Mouse (Mus musculus) liver, adult 2 months (tissue): ENCODE measurements at regions not wholly inside any gene's neighbourhood (a gene's known extent, or its start where the extent isn't known, plus 50 kb on each side); places are given as distances from the start of the nearest gene placed in this dataset.
"Not testable (repeated sequence)": the region's sequence is repeated elsewhere in the genome, so short reads cannot be mapped to it uniquely, and the experiment has no call there.

ENCODE experiments used
- DNase-seq: peaks from one replicate; pipeline ENCODE4 v3.0.0-alpha.2; 2011; ENCODE audit warnings: low read depth, low spot score; ENCODE audit errors: extremely low read depth
- H3K27ac ChIP-seq: fragments of 200-500 bp; replicated peaks from 2 replicates; pipeline ENCODE4 v1.5.1; 2012; ENCODE audit warnings: low read depth, mild to moderate bottlenecking, control low read depth, inconsistent platforms, low read length; ENCODE audit not compliant: insufficient read depth
- H3K27me3 ChIP-seq: fragments of 200-500 bp; 2 replicates; pipeline ENCODE4 v1.6.1; 2012; ENCODE audit warnings: mild to moderate bottlenecking, moderate library complexity, low read length, inconsistent platforms; ENCODE audit not compliant: control insufficient read depth, insufficient read depth
- H3K36me3 ChIP-seq: fragments of 200-500 bp; 2 replicates; pipeline ENCODE4 v1.6.1; 2012; ENCODE audit warnings: low read length, inconsistent platforms; ENCODE audit not compliant: control insufficient read depth, insufficient read depth
- H3K4me1 ChIP-seq: fragments of 200-500 bp; 2 replicates; pipeline ENCODE4 v1.6.1; 2011; ENCODE audit warnings: low read length; ENCODE audit not compliant: control insufficient read depth, insufficient read depth
- H3K4me3 ChIP-seq: fragments of 200-500 bp; 2 replicates; pipeline ENCODE4 v1.5.1; 2011; ENCODE audit warnings: low read depth, mild to moderate bottlenecking, control low read depth, low read length, moderate library complexity; ENCODE audit not compliant: insufficient read depth
- H3K79me2 ChIP-seq: fragments of 200-500 bp; 2 replicates; pipeline ENCODE4 v1.6.1; 2012; ENCODE audit warnings: inconsistent platforms, mild to moderate bottlenecking, low read length, moderate library complexity; ENCODE audit not compliant: control insufficient read depth, insufficient read depth
- H3K9ac ChIP-seq: fragments of 200-500 bp; 2 replicates; pipeline ENCODE4 v1.6.1; 2012; ENCODE audit warnings: low read depth, mild to moderate bottlenecking, control low read depth, inconsistent platforms, low read length
- CTCF ChIP-seq: fragments of 200-500 bp; IDR thresholded peaks from 2 replicates; pipeline ENCODE4 v1.5.1; 2011; ENCODE audit warnings: low read depth, low read length, control low read depth
- POLR2A ChIP-seq: fragments of 200-500 bp; IDR thresholded peaks from 2 replicates; pipeline ENCODE4 v1.6.1; 2011; ENCODE audit warnings: low read length, control low read depth; ENCODE audit not compliant: insufficient read depth; ENCODE audit errors: extremely low read depth
- WGBS: fragments of 180-500 bp; shearing (Covaris S2); methylation state at CpG from one replicate; pipeline ENCODE4 v1.1.7; 2018; 5-methylcytosine and 5-hydroxymethylcytosine counted together

- Histone ChIP-seq H3K4me1 (no peaks in the 10 kb centered on the region), H3K27me3 (no peaks in the 10 kb centered on the region), H3K4me3 (no peak overlapping the region), H3K79me2 (no peaks in the 10 kb centered on the region), H3K27ac (no peak overlapping the region), H3K36me3 (no peaks in the 10 kb centered on the region), H3K9ac (no peak overlapping the region)
- DNase-seq, result no peak
- no peak for TF ChIP-seq POLR2A
- no peak for TF ChIP-seq CTCF
- 87% methylated on average over 13 of the region's 13 CpGs for WGBS
Measured at GRCm38 (mm10) chr6:84306585-84306984, 287.1 kb downstream of the Cyp26b1 start.

GRCm38 (mm10) chr6:84305093-84305492 is 288.6 kb downstream of the Cyp26b1 start:
- H3K4me1 ChIP-seq, result no peaks in the 10 kb centered on the region
- WGBS, result 77% methylated on average over 3 of the region's 3 CpGs
- no peaks in the 10 kb centered on the region for H3K36me3 ChIP-seq
- H3K27ac ChIP-seq, result no peak overlapping the region
- DNase-seq, result no peak
- H3K79me2 ChIP-seq, result no peaks in the 10 kb centered on the region
- no peaks in the 10 kb centered on the region for H3K27me3 ChIP-seq
- H3K9ac ChIP-seq, result no peak overlapping the region
- no peak overlapping the region for H3K4me3 ChIP-seq
- TF ChIP-seq POLR2A (no peak), CTCF (no peak)

- not testable (repeated sequence) for H3K4me3 ChIP-seq, H3K36me3 ChIP-seq, H3K27ac ChIP-seq, H3K79me2 ChIP-seq, DNase-seq, H3K4me1 ChIP-seq, H3K27me3 ChIP-seq, H3K9ac ChIP-seq
- 90% methylated on average over 3 of the region's 3 CpGs for WGBS
Measured at GRCm38 (mm10) chr6:84302916-84303315, 290.8 kb downstream of the Cyp26b1 start.

- Histone ChIP-seq H3K27me3 (no peaks in the 10 kb centered on the region), H3K4me1 (no peaks in the 10 kb centered on the region), H3K27ac (no peak overlapping the region), H3K36me3 (no peaks in the 10 kb centered on the region), H3K4me3 (no peak overlapping the region), H3K9ac (no peak overlapping the region), H3K79me2 (no peaks in the 10 kb centered on the region)
- 72% methylated on average over 2 of the region's 2 CpGs for WGBS
- DNase-seq, result no peak
- TF ChIP-seq POLR2A, result no peak
- TF ChIP-seq CTCF, result no peak
Measured at GRCm38 (mm10) chr6:84299936-84300335, 291.5 kb downstream of the Dysf start.

GRCm38 (mm10) chr6:84299146-84299545 is 290.8 kb downstream of the Dysf start:
- Histone ChIP-seq H3K27ac (no peak overlapping the region), H3K79me2 (no peaks in the 10 kb centered on the region), H3K4me1 (no peaks in the 10 kb centered on the region), H3K27me3 (no peaks in the 10 kb centered on the region), H3K9ac (no peak overlapping the region), H3K4me3 (no peak overlapping the region), H3K36me3 (no peaks in the 10 kb centered on the region)
- no peak for DNase-seq
- TF ChIP-seq CTCF, result 0 out of 2 replicates have a peak, but pooled peaks have one; percentile 14
- no peak for TF ChIP-seq POLR2A

GRCm38 (mm10) chr6:84273907-84274306 is 265.5 kb downstream of the Dysf start:
- not testable (repeated sequence) for H3K4me1 ChIP-seq, H3K36me3 ChIP-seq, H3K27ac ChIP-seq, H3K9ac ChIP-seq, H3K27me3 ChIP-seq, H3K79me2 ChIP-seq, DNase-seq, H3K4me3 ChIP-seq
